Mouse (Mus musculus): ENCODE results near the gene Gm4187.
"Not testable (repeated sequence)": the region's sequence is repeated elsewhere in the genome, so short reads cannot be mapped to it uniquely, and the experiment has no call there.

Gene Gm4187

DNA sequence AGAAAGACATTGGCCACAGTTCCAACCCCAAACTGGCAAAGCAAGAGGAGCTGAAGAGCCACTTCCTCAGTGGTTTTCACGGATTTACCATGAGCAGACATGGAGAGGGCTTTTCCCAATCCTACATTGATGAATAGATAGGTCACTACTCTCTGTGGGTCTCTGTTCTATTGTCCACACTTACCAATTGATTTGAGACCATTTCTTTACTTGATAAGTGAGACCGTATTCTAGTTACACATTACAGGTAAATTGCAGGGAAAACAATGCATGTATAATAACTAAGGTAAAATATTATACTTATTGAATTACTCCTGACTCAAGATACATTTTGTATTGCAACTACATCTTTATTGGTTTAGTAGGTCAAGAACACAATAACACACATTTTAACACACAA lies at the start of gene Gm4187:
Gm4187 (minus strand) TSS at position 101 of the 400 bp plus-strand sequence.
- not testable (repeated sequence) for ATAC-seq (ENCODE audit: insufficient number of reproducible peaks, low FRiP score, low TSS enrichment)

- ATAC-seq (ENCODE audit: insufficient number of reproducible peaks, low FRiP score, low TSS enrichment) = not testable (repeated sequence)
Measured at GRCm38 (mm10) chr7:22370939-22371338, 41.4 kb upstream of the Gm4187 start, which contains the start of gene Gm8660. Gene Gm8660 (minus strand): TSS chr7:22371039.
